In genomic region chr10:128408591-128409535, GRCm38 (mm10) we compare ENCODE assay signal across 9 mouse cellular contexts. TPM values are rescaled to one million over a fixed set of nuclear protein-coding genes. Genes with fewer than 3 reads are reported as not detected.
DNase-seq lines count a peak whose midpoint lies in the region; ATAC-seq and TF ChIP-seq lines count a peak whose summit lies in the region.
"Had no signal": no experiment of that assay in that cellular context is flagged by ENCODE, and none has a peak within 500 bp of the region (broad histone marks: within the 10 kb centered on the region; RNA-seq: fewer than 3 reads in every experiment).

No protein-coding gene starts in this region.

- no peaks in the 10 kb centered on the region for H3K9me3 ChIP-seq in CH12.LX (replicated peaks; ENCODE audit: low read length)
- no peaks in the 10 kb centered on the region for H3K9me3 ChIP-seq in embryonic facial prominence, embryonic 10.5 days
- H3K9me3 ChIP-seq in intestine, embryonic 14.5 days (ENCODE audit: control insufficient read depth, low read length) = no peaks in the 10 kb centered on the region
- H3K9me3 ChIP-seq in limb, embryonic 15.5 days = no peaks in the 10 kb centered on the region

- peaks cover 13% of the 10 kb centered on the region for H3K79me2 ChIP-seq in CH12.LX (replicated peaks; ENCODE audit: control insufficient read depth, extremely low read depth, insufficient read depth, poor library complexity, severe bottlenecking)

- H3K9ac ChIP-seq in CH12.LX (ENCODE audit: insufficient read depth, low read depth) = peak overlapping the region; percentile 84
- peak overlapping the region; percentile 59 for H3K9ac ChIP-seq in intestine, embryonic 14.5 days (ENCODE audit: low read length)
- peak overlapping the region; percentile 62 for H3K9ac ChIP-seq in limb, embryonic 15.5 days

- H3K4me3 ChIP-seq in CH12.LX (replicated peaks in 1 of 3; ENCODE audit: low read depth in 2 of 3, low read length in 2 of 3, poor library complexity in 1 of 3) = peak overlapping the region; percentile 64 to 92 (median 90)
- peak overlapping the region; percentile 97 for H3K4me3 ChIP-seq in embryonic facial prominence, embryonic 10.5 days
- H3K4me3 ChIP-seq in intestine, embryonic 14.5 days (ENCODE audit: low read depth, low read length) = peak overlapping the region; percentile 91
- H3K4me3 ChIP-seq in limb, embryonic 15.5 days = peak overlapping the region; percentile 94

- peak; percentile 53 for TF ChIP-seq POLR2A in CH12.LX (IDR thresholded peaks at IDR 0.05; ENCODE audit: low read depth, low read length)

- H3K4me1 ChIP-seq in CH12.LX (ENCODE audit: control insufficient read depth in 1 of 2, insufficient read depth in 2 of 2) = peaks cover 8 to 28% of the 10 kb centered on the region in 2 experiments; a peak in 3 of 4 replicates
- H3K4me1 ChIP-seq in embryonic facial prominence, embryonic 10.5 days = peaks cover 50% of the 10 kb centered on the region
- H3K4me1 ChIP-seq in intestine, embryonic 14.5 days (replicated peaks; ENCODE audit: control insufficient read depth, insufficient read depth, low read length) = peaks cover 25% of the 10 kb centered on the region
- peaks cover 37% of the 10 kb centered on the region for H3K4me1 ChIP-seq in limb, embryonic 15.5 days

- H3K4me2 ChIP-seq in CH12.LX (ENCODE audit: insufficient read depth, low read depth, poor library complexity, severe bottlenecking) = peak overlapping the region; percentile 3; the same call in 1 of the 2 replicates
- peak overlapping the region; percentile 97 for H3K4me2 ChIP-seq in intestine, embryonic 14.5 days (ENCODE audit: low read length)
- H3K4me2 ChIP-seq in limb, embryonic 15.5 days = peak overlapping the region; percentile 96

- no peaks in the 10 kb centered on the region for H3K27me3 ChIP-seq in CH12.LX (replicated peaks)
- no peaks in the 10 kb centered on the region for H3K27me3 ChIP-seq in embryonic facial prominence, embryonic 10.5 days (replicated peaks; ENCODE audit: low read depth, poor library complexity, severe bottlenecking)
- no peaks in the 10 kb centered on the region for H3K27me3 ChIP-seq in intestine, embryonic 14.5 days (replicated peaks; ENCODE audit: control insufficient read depth, insufficient read depth, low read length)
- H3K27me3 ChIP-seq in limb, embryonic 15.5 days = no peaks in the 10 kb centered on the region

- dilution Hi-C loops in CH12.LX (cut with MboI; ENCODE audit: extremely low pct_ligation_motif_present, extremely low pct_unique_long_range_greater_than_20kb, low sequenced_read_pairs) = no loop called here

- H3K36me3 ChIP-seq in CH12.LX (replicated peaks in 1 of 2; ENCODE audit: control insufficient read depth in 1 of 2, insufficient read depth in 1 of 2, low read length in 1 of 2) = peaks cover 19 to 41% of the 10 kb centered on the region in 2 experiments
- peaks cover 44% of the 10 kb centered on the region for H3K36me3 ChIP-seq in embryonic facial prominence, embryonic 10.5 days (replicated peaks)
- H3K36me3 ChIP-seq in intestine, embryonic 14.5 days (ENCODE audit: control insufficient read depth, insufficient read depth, low read length) = peaks cover 25% of the 10 kb centered on the region
- H3K36me3 ChIP-seq in limb, embryonic 15.5 days = peaks cover 16% of the 10 kb centered on the region

- DNase-seq in embryo, embryonic 10 days (ENCODE audit: low spot score) = peak; percentile 64
- no peak for DNase-seq in embryo, embryonic 9.5 days (ENCODE audit: extremely low spot score)
- DNase-seq in CH12.LX (ENCODE audit: extremely low read depth) = peak; percentile 40
- peak; percentile 58 for DNase-seq in embryonic facial prominence, embryonic 10.5 days (ENCODE audit: low spot score)
- no peak for DNase-seq in intestine, embryonic 14.5 days (ENCODE audit: low spot score)
- DNase-seq in natural killer cell, adult 2 months (ENCODE audit: low spot score in 2 of 2) = peak; percentile 3 to 9

- ATAC-seq in intestine, embryonic 14.5 days (replicated peaks; ENCODE audit: low FRiP score, low TSS enrichment, low read depth) = no peak
- ATAC-seq in limb, embryonic 15.5 days (ENCODE audit: insufficient number of reproducible peaks, low FRiP score, low TSS enrichment, low read depth) = no peak
- no peak for ATAC-seq in inflammation-experienced regulatory T-cells, adult 6 months

- TF ChIP-seq CTCF in CH12.LX (conservative IDR thresholded peaks at IDR 0.05 in 1 of 2, IDR thresholded peaks at IDR 0.05 in 1 of 2; ENCODE audit: low read depth in 2 of 2, low read length in 2 of 2) = no peak

- in situ Hi-C loops in CH12.LX (cut with MboI; ENCODE audit: low pct_ligation_motif_present, low pct_unique_long_range_greater_than_20kb, low sequenced_read_pairs) = no loop called here

- no peak overlapping the region for H3K27ac ChIP-seq in CH12.LX (ENCODE audit: insufficient read depth, low read depth)
- H3K27ac ChIP-seq in embryonic facial prominence, embryonic 10.5 days (replicated peaks) = peak overlapping the region; percentile 96
- peak overlapping the region; percentile 47; the same call in 1 of the 2 replicates for H3K27ac ChIP-seq in intestine, embryonic 14.5 days (ENCODE audit: low read depth)
- H3K27ac ChIP-seq in limb, embryonic 15.5 days = peak overlapping the region; percentile 78

- no peak for TF ChIP-seq RAD21 in CH12.LX (IDR thresholded peaks at IDR 0.05; ENCODE audit: low read depth, low read length)

- TF ChIP-seq EP300 in CH12.LX (IDR thresholded peaks at IDR 0.05; ENCODE audit: low read length) = no peak

- WGBS in embryonic facial prominence, embryonic 10.5 days = 20% methylated on average over 35 of the region's 35 CpGs
- 20% methylated on average over 35 of the region's 35 CpGs for WGBS in intestine, embryonic 14.5 days
- 19% methylated on average over 35 of the region's 35 CpGs for WGBS in limb, embryonic 15.5 days

TF ChIP-seq in CH12.LX, 34 proteins besides CTCF, POLR2A, EP300 and RAD21:
- TF ChIP-seq POLR2AphosphoS2 (IDR thresholded peaks at IDR 0.05; ENCODE audit: low read depth, low read length) (peak; percentile 8; the same call in 1 of the 2 replicates), CHD2 (IDR thresholded peaks at IDR 0.05; ENCODE audit: low read length) (no peak), JUND (conservative IDR thresholded peaks at IDR 0.05; ENCODE audit: low read depth, low read length) (no peak), NRF1 (IDR thresholded peaks at IDR 0.05; ENCODE audit: low read depth, low read length) (peak; percentile 77), MYC (IDR thresholded peaks at IDR 0.05; ENCODE audit: low read depth, low read length) (peak; percentile 62), SIN3A (IDR thresholded peaks at IDR 0.05; ENCODE audit: low read length) (peak; percentile 89), MXI1 (IDR thresholded peaks at IDR 0.05; ENCODE audit: low read depth, low read length) (peak; percentile 94), PAX5 (IDR thresholded peaks at IDR 0.05; ENCODE audit: low read length) (no peak)

RNA-seq across cellular contexts. Expression of gene Nabp2, which starts 2.4 kb away (rescaled TPM):
- 43.7 and 45.8 TPM in 2 replicates for total RNA-seq in CH12.LX (2012; rRNA removed)
- 40.3 and 46.9 TPM in 2 replicates for total RNA-seq in CH12.LX (2014; rRNA removed)
- 123 and 147 TPM in 2 replicates for polyA plus RNA-seq in CH12.LX (2012; ENCODE audit: insufficient read length, low read depth)
- 119 and 129 TPM in 2 replicates for polyA plus RNA-seq in embryonic facial prominence, embryonic 10.5 days (2016; fragmentation: Nextera tagmentation; extraction: Ambion mirVana)
- polyA plus RNA-seq in intestine, embryonic 14.5 days (2014; fragmentation: Nextera tagmentation; extraction: Ambion mirVana) = 94.7 and 99.1 TPM in 2 replicates
- 60.1 and 62.1 TPM in 2 replicates for polyA plus RNA-seq in limb, embryonic 15.5 days (2015; fragmentation: Nextera tagmentation; extraction: Ambion mirVana)
- 10 to 100 TPM; 68.8 to 87.0 (median 73.8) TPM for polyA plus RNA-seq in inflammation-experienced regulatory T-cells, adult 6 months (2017; shearing (Covaris generic))

RNA-seq across cellular contexts. Expression of gene Rnf41, which starts 2.6 kb away (rescaled TPM):
- 19.9 and 20.1 TPM in 2 replicates for total RNA-seq in CH12.LX (2012; rRNA removed)
- total RNA-seq in CH12.LX (2014; rRNA removed) = 15.3 and 15.9 TPM in 2 replicates
- polyA plus RNA-seq in CH12.LX (2012; ENCODE audit: insufficient read length, low read depth) = 17.4 TPM in 2 replicates
- polyA plus RNA-seq in embryonic facial prominence, embryonic 10.5 days (2016; fragmentation: Nextera tagmentation; extraction: Ambion mirVana) = 42.1 and 44.6 TPM in 2 replicates
- 30.5 and 36.0 TPM in 2 replicates for polyA plus RNA-seq in intestine, embryonic 14.5 days (2014; fragmentation: Nextera tagmentation; extraction: Ambion mirVana)
- 40.8 and 42.9 TPM in 2 replicates for polyA plus RNA-seq in limb, embryonic 15.5 days (2015; fragmentation: Nextera tagmentation; extraction: Ambion mirVana)
- 10 to 100 TPM; 25.2 to 42.2 (median 37.9) TPM for polyA plus RNA-seq in inflammation-experienced regulatory T-cells, adult 6 months (2017; shearing (Covaris generic))

RNA-seq across cellular contexts. Expression of gene Slc39a5, which starts 7.8 kb away (rescaled TPM):
- total RNA-seq in CH12.LX (2012; rRNA removed) (0.21 TPM in 1 of 2 replicates, not detected in the other), CH12.LX (2014; rRNA removed) (not detected in 2 replicates)
- polyA plus RNA-seq in CH12.LX (2012; ENCODE audit: insufficient read length, low read depth) = 0.11 TPM in 1 of 2 replicates, not detected in the other
- 0.13 and 0.36 TPM in 2 replicates for polyA plus RNA-seq in embryonic facial prominence, embryonic 10.5 days (2016; fragmentation: Nextera tagmentation; extraction: Ambion mirVana)
- polyA plus RNA-seq in intestine, embryonic 14.5 days (2014; fragmentation: Nextera tagmentation; extraction: Ambion mirVana) = 47.6 and 56.7 TPM in 2 replicates
- polyA plus RNA-seq in limb, embryonic 15.5 days (2015; fragmentation: Nextera tagmentation; extraction: Ambion mirVana) = 0.42 TPM in 1 of 2 replicates, not detected in the other
- polyA plus RNA-seq in inflammation-experienced regulatory T-cells, adult 6 months (2017; shearing (Covaris generic)) = not detected
- total RNA-seq: neutrophil, adult 5-6 weeks had no signal

RNA-seq across cellular contexts. Expression of gene Ankrd52, which starts 31.9 kb away (rescaled TPM):
- total RNA-seq in CH12.LX (2012; rRNA removed) (15.3 and 15.8 TPM in 2 replicates), CH12.LX (2014; rRNA removed) (3.5 and 4.3 TPM in 2 replicates)
- 45.9 and 51.0 TPM in 2 replicates for polyA plus RNA-seq in CH12.LX (2012; ENCODE audit: insufficient read length, low read depth)
- 12.1 and 12.4 TPM in 2 replicates for polyA plus RNA-seq in embryonic facial prominence, embryonic 10.5 days (2016; fragmentation: Nextera tagmentation; extraction: Ambion mirVana)
- 12.1 and 13.3 TPM in 2 replicates for polyA plus RNA-seq in intestine, embryonic 14.5 days (2014; fragmentation: Nextera tagmentation; extraction: Ambion mirVana)
- 11.0 and 11.3 TPM in 2 replicates for polyA plus RNA-seq in limb, embryonic 15.5 days (2015; fragmentation: Nextera tagmentation; extraction: Ambion mirVana)
- 1 to 10 TPM; 1.7 to 6.7 (median 3.6) TPM for polyA plus RNA-seq in inflammation-experienced regulatory T-cells, adult 6 months (2017; shearing (Covaris generic))

RNA-seq across cellular contexts. Expression of gene Coq10a, which starts 40.1 kb away (rescaled TPM):
- total RNA-seq in CH12.LX (2012; rRNA removed) = 8.4 and 11.1 TPM in 2 replicates
- 5.7 and 7.7 TPM in 2 replicates for total RNA-seq in CH12.LX (2014; rRNA removed)
- 8.6 and 12.1 TPM in 2 replicates for polyA plus RNA-seq in CH12.LX (2012; ENCODE audit: insufficient read length, low read depth)
- polyA plus RNA-seq in embryonic facial prominence, embryonic 10.5 days (2016; fragmentation: Nextera tagmentation; extraction: Ambion mirVana) = 9.5 and 11.1 TPM in 2 replicates
- 11.0 and 15.7 TPM in 2 replicates for polyA plus RNA-seq in intestine, embryonic 14.5 days (2014; fragmentation: Nextera tagmentation; extraction: Ambion mirVana)
- polyA plus RNA-seq in limb, embryonic 15.5 days (2015; fragmentation: Nextera tagmentation; extraction: Ambion mirVana) = 11.3 and 13.4 TPM in 2 replicates
- polyA plus RNA-seq in inflammation-experienced regulatory T-cells, adult 6 months (2017; shearing (Covaris generic)) = 10 to 100 TPM; 12.8 to 19.9 (median 17.3) TPM

Comparison
In these comparisons a context has a peak if more than half of its experiments do, and no peak if none do; other contexts are left out.
1. DNase-seq: peak in embryo, embryonic 10 days (single experiment), CH12.LX (single experiment), embryonic facial prominence, embryonic 10.5 days (single experiment) and natural killer cell, adult 2 months (2 of 2); none in embryo, embryonic 9.5 days (single experiment) and intestine, embryonic 14.5 days (single experiment).
2. H3K4me2 ChIP-seq: peak in every context shown above with its lines; median percentile 97 in intestine, embryonic 14.5 days; 96 in limb, embryonic 15.5 days; 3 in CH12.LX.
3. RNA of gene Slc39a5, which starts 7.8 kb away (polyA plus RNA-seq): 47.6 to 56.7 TPM in intestine, embryonic 14.5 days; 0.42 TPM in limb, embryonic 15.5 days, 0.13 to 0.36 TPM in embryonic facial prominence, embryonic 10.5 days, 0.11 TPM in CH12.LX and not detected in inflammation-experienced regulatory T-cells, adult 6 months; every median in the first group is over 10 times any median in the second.
4. Peak in every context shown above with its lines, with median percentiles within 50 percentile points of each other: H3K4me3 ChIP-seq and H3K9ac ChIP-seq.